Mouse (Mus musculus) ES-E14 (cell line): Measurements from ENCODE around the gene Gm49384.

Source experiments
- HCFC1 ChIP-seq: IDR thresholded peaks from 2 replicates; pipeline ENCODE4 v1.6.1; 2012; ENCODE audit warnings: low read length, inconsistent platforms, borderline replicate concordance; ENCODE audit not compliant: insufficient read depth
- MAFK ChIP-seq: IDR thresholded peaks from 2 replicates; pipeline ENCODE4 v1.6.1; 2014; ENCODE audit warnings: mild to moderate bottlenecking, low read depth, low read length, inconsistent platforms; ENCODE audit not compliant: insufficient read depth
- ZC3H11A ChIP-seq: IDR thresholded peaks from 2 replicates; pipeline ENCODE4 v1.6.1; 2012; ENCODE audit warnings: low read depth, mild to moderate bottlenecking, inconsistent platforms, low read length, borderline replicate concordance
- ZNF384 ChIP-seq: IDR thresholded peaks from 2 replicates; pipeline ENCODE4 v1.6.1; 2012; ENCODE audit warnings: low read depth, low read length, inconsistent platforms

- TF ChIP-seq ZC3H11A: no peak
- no peak for TF ChIP-seq MAFK
- no peak for TF ChIP-seq HCFC1
- no peak for TF ChIP-seq ZNF384
These were observed 3.9 kb upstream of the Gm49384 start for GRCm38 (mm10) chr12:69207926-69208325.
